Mouse (Mus musculus) lung, postnatal 14 days (tissue): ENCODE results near the gene Rnasek.

Experiments used
- DNase-seq: peaks from one replicate; pipeline ENCODE4 v3.0.0; 2021

Rnasek gene

DNA sequence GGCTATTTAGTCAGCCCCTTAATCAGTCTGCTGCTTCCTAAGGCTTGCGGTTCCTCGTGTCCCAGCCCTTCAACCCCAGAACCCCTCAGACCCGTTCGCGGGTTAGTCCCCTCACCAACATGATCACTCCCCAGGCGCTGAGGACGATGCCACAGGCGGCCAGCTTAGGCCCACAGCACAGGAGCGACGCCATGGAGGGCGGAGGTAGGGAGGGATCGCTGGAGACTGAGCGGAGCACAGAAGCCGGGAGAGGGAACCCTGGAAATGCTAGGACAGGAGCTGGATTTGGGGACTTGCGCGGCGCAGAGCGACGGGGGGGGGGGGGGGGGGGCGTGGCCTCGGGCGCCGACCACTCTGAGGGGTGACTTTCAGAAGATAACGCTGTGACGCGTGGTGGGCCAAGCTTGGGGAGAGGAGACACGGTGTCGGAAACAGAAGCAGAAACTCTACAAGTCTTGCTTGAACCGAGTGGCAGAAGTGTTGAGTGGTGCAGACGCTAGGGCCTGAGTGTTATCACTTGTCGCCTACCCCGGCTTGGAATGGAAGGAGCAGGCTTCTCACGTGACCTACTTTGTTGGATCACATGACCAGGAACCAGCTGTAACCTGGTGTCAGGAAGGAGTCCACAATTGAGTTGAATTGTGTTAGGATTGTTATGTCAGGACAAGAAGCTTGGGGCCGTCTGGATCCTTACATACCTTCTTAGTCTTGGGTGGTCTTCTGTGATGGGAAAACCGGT lies at the start of gene Rnasek, which contains the start of gene Gm21988:
TSS of gene Rnasek (minus strand) at position 302 of the 739 bp plus-strand sequence.
TSS of gene Gm21988 (minus strand) at position 290 of the 739 bp plus-strand sequence.
- DNase-seq: peak; percentile 80

GRCm38 (mm10) chr11:70289236-70289635 lies 49.6 kb upstream of the Rnasek start:
- DNase-seq: no peak

DNA sequence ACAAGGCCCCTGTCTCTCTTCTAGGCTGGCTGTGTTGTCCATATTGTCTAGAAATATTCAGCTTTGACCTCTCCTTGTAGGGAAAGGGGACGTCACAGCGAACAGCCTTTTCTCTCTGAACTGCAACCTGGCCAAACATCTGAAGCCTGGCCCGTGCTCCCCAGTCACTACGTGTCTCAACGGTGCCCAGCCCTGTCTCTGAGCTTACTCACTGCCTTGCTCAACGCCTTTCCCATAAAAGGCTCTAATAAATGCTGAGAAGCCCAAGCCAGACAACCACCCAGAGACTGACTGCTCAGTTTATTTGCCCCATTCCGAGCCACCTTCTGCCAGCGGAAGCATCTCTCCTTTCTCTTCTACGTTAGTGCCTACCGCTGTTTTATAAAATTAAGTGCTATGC lies 48.5 kb upstream of the Rnasek start:
- no peak for DNase-seq

DNA sequence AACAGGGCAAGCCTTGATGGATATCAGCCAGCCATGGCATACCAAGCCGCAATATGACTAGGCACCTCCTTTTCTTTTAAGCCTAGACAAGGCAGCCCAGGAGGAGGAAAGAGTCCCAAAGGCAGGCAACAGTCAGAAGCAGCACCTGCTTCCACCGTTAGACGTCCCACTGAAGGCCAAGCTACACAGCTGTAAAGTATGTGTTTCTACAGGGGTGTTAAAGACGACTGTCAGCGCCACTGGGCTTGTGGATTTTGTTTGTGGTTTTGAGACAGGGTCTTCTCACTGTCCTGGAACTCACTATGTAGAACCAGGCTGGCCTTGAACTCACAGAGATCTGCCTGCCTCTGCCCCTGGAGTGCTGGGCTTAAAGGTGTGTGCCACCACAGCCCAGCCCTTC lies 46.0 kb upstream of the Rnasek start:
- no peak for DNase-seq

DNA sequence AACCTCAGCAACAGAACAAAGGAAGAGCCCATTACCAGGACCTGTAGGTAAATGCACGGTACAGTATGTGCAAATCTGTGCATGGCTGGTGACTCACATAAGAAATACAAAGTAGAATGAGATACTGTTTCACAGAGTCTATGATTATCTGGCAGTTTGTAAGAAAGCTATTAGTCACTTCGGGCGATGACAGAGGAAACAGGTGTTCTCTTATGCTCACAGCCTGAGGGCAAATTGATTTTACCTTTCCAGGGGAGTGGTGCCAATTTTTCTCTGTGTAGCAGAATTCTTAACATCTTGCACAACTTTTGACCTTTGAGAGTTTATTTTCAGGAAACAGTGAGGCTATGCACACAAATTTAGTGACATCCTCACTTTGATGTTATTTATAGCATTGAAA lies 45.1 kb upstream of the Rnasek start:
- no peak for DNase-seq

DNA sequence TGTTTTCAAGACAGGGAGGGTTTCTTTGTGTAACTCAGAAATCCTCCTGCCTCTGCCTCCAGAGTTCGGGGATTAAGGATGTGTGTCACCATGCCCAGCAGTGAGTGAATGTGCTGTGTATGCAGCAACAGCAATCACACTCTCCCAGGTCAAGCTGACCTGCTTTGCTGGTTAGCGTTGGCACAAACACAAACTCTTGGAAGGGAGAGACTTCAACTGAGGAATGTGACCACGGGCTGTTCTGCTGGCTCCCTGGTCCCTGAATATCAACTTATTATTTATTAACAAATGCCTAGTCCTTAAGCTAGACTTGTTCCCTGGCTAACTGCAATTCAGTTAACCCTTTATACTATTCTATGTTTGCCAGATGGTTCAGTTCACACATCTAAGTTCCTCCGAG lies 44.0 kb upstream of the Rnasek start:
- DNase-seq: no peak

DNA sequence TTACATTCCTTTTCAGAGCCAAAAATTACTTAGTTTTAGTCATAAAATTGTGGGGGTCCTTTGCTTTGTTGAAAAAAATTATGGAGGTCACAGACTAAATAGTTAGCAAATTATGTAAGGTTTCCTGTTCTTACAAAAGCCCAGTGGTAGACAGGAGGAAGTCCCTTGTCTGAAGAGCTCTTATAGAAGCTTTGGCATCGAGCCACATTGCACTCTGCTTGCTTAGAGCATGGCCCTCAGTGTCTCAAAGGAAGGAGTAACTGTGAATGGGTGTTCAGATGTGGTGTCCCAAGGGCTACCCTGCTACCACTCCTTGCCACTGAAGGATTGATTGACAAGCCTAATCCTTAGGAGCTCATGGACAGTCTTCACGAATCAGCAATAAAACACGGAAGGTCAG lies 40.8 kb upstream of the Rnasek start:
- peak; percentile 72 for DNase-seq

DNA sequence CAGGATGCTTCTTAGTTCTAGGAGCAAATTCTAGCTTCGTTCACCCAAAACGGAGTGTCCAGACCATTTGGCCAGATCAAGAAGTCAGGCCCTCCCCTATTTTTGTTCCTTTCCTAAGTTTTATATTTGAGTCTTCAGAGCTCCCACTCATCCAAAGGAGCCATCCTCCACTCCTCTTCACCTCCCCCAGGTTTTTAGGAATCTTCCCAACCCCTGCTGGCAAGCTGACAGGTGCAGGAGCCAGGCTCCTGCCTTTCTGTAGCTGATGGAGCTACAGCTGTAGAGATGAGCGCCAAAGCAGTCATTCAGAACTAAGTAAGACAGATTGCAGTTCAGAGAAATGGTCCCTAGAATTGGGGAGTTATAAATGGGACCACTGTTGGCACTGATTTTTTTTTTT lies 39.3 kb upstream of the Rnasek start:
- DNase-seq: no peak

GRCm38 (mm10) chr11:70271641-70272040 lies 32.0 kb upstream of the Rnasek start:
- DNase-seq: no peak

DNA sequence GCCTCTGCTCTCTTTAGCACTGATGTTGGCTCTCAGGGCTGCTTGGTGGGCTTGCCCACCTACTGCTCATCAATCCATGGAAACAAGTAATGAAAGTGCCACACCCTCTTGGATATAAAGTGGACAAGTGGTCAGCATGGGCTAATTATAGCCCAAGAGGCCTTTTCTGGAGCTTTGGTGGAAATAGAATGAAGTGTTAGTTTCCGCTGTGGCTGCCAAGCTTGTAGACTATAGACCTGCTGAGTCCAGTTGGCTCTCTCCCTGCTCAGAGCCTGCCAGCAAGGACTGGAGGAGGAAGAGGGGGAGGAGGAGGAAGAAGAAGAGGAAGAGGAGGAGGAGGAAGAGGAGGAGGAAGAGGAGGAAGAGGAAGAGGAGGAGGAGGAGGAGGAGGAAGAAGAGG lies 26.8 kb upstream of the Rnasek start:
- peak; percentile 41 for DNase-seq

DNA sequence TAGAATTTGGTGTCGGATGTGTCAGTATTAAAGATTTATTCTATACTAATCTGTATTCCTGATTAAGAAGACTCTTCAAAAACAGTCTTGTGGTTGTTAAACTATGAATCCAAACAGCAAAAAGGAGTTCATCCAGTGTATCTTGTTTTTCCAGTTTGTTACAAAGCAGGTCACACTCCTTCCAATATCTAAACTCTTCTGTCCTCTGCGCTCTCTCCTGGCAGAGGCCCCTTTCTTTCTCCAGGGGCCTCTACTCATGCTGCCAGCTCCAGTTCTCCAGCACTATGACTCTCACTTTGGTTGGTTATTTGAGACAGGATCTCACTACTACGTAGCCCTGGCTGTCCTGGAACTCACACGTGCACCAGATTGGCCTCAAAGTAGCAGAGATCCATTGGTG lies 26.2 kb upstream of the Rnasek start:
- no peak for DNase-seq

DNA sequence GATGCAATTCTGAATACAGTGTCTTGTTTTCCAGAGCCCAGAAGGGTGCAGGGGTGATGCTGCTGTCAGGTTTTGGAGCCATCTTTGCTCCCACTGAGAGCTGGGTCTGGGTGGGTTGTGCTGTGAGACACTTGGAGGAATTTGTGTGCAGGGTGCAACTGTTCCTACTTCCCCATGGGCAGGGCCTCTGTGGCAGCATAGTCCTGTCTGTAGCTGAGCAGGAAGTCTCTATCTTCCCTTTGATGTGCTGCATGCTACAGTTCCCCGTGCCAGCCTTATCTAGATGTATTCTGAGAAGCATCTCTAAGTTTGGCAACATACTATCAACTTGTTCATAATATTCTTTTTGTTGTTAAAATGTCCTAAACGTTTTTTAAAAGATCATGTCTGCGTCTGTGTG lies 25.6 kb upstream of the Rnasek start:
- DNase-seq: no peak

DNA sequence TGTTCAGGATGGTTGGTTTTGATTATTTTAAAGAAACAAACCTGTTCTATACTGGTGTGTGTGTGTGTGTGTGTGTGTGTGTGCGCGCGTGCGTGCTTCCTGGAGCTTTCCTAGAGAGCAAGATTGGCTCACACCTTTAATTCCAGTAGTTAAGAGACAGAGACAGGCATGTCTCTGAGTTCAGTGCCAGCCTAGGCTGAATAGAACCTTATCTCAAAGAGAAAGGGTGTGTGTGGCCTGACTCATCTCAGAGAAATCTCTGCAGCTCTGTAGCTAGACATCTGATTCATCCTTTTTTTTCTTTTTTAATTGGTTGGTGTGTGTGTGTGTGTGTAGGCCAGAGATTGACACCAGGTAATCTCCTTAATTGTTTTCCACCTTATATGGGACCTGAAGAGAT lies 19.4 kb upstream of the Rnasek start:
- no peak for DNase-seq

GRCm38 (mm10) chr11:70254931-70255531 lies 15.4 kb upstream of the Rnasek start, which contains the start of gene Alox12:
Alox12 (minus strand) TSS chr11:70255353.
- DNase-seq: peak; percentile 66

DNA sequence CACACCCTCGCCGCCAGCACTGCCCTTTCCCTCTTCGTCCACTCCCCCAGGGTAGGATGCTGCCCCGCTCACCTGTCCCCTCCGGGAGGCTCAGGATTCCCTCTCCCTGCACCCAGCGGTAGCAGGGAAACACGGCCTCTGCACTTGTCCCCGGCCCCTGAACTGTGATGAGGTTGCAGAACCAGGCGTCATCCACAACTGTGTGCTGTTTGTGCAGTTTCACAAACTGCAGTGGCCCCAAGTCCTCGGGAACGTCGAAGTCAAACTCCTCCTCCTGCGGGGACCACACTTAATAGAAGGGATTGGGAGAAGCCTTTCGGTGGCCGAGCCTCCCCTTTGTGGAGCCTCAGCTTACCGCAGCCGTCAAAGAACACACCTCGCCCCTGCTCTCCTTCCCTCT lies 14.7 kb upstream of the Rnasek start:
- DNase-seq: no peak

DNA sequence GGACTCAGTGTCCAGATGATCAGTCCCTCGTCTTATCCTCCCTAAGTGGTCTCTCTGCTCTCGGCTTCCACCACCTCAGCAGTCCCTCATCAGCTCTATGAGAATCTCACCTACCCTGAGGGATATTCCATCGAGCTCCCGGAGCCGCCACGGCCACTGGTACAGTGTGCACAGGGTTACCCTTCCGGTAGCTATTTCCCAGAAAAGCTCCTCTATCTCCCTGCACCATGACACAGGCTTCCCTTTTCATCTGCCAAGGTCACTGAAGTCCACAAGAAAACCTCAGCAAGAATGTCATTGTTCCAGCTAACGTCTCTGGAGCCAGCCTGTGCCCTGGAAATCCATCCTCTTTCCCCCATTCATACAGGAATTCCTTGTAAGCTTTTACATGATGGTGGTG lies 12.2 kb upstream of the Rnasek start:
- DNase-seq: no peak

- DNase-seq: no peak
Measured at GRCm38 (mm10) chr11:70250150-70250549, 10.5 kb upstream of the Rnasek start.

- peak; percentile 84 for DNase-seq
Measured at GRCm38 (mm10) chr11:70247136-70247845, 7.6 kb upstream of the Rnasek start.

DNA sequence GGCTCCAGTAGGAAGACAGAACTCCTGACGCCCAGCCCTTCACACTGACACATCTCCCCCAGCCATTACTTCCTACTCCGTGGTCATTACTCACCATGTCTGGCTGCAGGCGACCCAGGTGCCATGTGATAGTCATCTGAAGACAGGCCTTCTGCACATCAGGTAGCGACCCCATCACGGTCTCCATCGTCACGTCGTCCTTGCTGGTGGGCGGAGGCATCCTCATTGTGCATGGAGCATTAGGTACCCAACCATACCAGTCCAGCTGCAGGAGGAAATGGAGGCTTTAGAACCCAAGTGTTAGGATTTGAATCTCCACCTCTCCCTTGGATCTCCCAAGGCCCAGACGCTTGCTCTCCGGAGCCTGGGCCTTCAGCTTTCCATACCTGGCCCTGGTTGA lies 2.9 kb upstream of the Rnasek start:
- no peak for DNase-seq

GRCm38 (mm10) chr11:70238591-70239440 lies 826 bp downstream of the Rnasek start:
- DNase-seq: no peak

- peak; percentile 98 for DNase-seq
Measured at GRCm38 (mm10) chr11:70237457-70238167, 2.0 kb downstream of the Rnasek start, which contains the start of gene 0610010K14Rik. 0610010K14Rik (minus strand) TSS chr11:70237914.

DNA sequence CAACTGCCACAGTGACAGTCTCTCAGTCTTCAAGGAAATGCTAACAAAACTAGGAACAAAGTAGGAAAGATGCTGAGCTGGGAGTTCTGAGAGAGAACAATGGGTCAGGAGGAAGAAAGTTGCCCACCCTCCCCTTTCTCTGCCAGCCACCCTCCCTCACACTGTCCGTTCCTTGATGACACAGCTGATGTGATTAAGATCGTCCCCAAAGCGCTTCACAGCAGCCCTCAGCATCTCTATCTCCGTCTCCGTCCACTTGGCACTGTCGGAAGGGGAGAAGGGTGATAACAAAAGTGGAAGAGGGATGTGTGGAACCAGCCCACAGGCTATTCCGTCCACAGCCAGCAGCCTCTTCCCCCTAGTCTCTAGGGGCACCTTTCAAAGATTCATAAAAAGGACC lies 2.9 kb downstream of the Rnasek start:
- DNase-seq: no peak
